Mouse (Mus musculus): ENCODE measurements around the gene Creb3l1.

Gene Creb3l1

GRCm38 (mm10) chr2:92024274-92024672 lies at the start of gene Creb3l1:
Gene Creb3l1, minus strand, starts transcription at chr2:92024502.
- DNase-seq (ENCODE audit: low spot score in 2 of 2), result peak in 1 of 2 experiments; percentile 16

- DNase-seq (ENCODE audit: low spot score in 2 of 2), result no peak
These were observed 46.8 kb upstream of the Creb3l1 start for GRCm38 (mm10) chr2:92071143-92071542.

- DNase-seq (ENCODE audit: low spot score in 2 of 2), result no peak
These were observed 45.3 kb upstream of the Creb3l1 start for GRCm38 (mm10) chr2:92069630-92070029.

- DNase-seq (ENCODE audit: low spot score in 2 of 2), result no peak
These were observed 43.3 kb upstream of the Creb3l1 start for GRCm38 (mm10) chr2:92067600-92067999.

- no peak for DNase-seq (ENCODE audit: low spot score in 2 of 2)
These were observed 42.6 kb upstream of the Creb3l1 start for GRCm38 (mm10) chr2:92066899-92067298.

GRCm38 (mm10) chr2:92065938-92066337 lies 41.6 kb upstream of the Creb3l1 start:
- DNase-seq (ENCODE audit: low spot score in 2 of 2), result no peak

- DNase-seq (ENCODE audit: low spot score in 2 of 2), result no peak
These were observed 41.1 kb upstream of the Creb3l1 start for GRCm38 (mm10) chr2:92065269-92065888.

GRCm38 (mm10) chr2:92063106-92063505 lies 38.8 kb upstream of the Creb3l1 start:
- DNase-seq (ENCODE audit: low spot score in 2 of 2), result no peak

GRCm38 (mm10) chr2:92061337-92061736 lies 37.0 kb upstream of the Creb3l1 start:
- DNase-seq (ENCODE audit: low spot score in 2 of 2), result no peak

- no peak for DNase-seq (ENCODE audit: low spot score in 2 of 2)
These were observed 36.0 kb upstream of the Creb3l1 start for GRCm38 (mm10) chr2:92060291-92060690.

GRCm38 (mm10) chr2:92059481-92060220 lies 35.3 kb upstream of the Creb3l1 start:
- peak; percentile 18 to 23 for DNase-seq (ENCODE audit: low spot score in 2 of 2)

- DNase-seq (ENCODE audit: low spot score in 2 of 2), result no peak
These were observed 34.6 kb upstream of the Creb3l1 start for GRCm38 (mm10) chr2:92058936-92059335.

GRCm38 (mm10) chr2:92058469-92058868 lies 34.2 kb upstream of the Creb3l1 start:
- peak; percentile 67 to 78 for DNase-seq (ENCODE audit: low spot score in 2 of 2)

- no peak for DNase-seq (ENCODE audit: low spot score in 2 of 2)
These were observed 32.5 kb upstream of the Creb3l1 start for GRCm38 (mm10) chr2:92056760-92057159.

- DNase-seq (ENCODE audit: low spot score in 2 of 2), result peak; percentile 37 to 53
These were observed 31.5 kb upstream of the Creb3l1 start for GRCm38 (mm10) chr2:92055831-92056236.

- peak; percentile 78 to 83 for DNase-seq (ENCODE audit: low spot score in 2 of 2)
These were observed 31.0 kb upstream of the Creb3l1 start for GRCm38 (mm10) chr2:92055101-92055813.

GRCm38 (mm10) chr2:92052754-92053153 lies 28.5 kb upstream of the Creb3l1 start:
- DNase-seq (ENCODE audit: low spot score in 2 of 2), result no peak

- DNase-seq (ENCODE audit: low spot score in 2 of 2), result no peak
These were observed 27.9 kb upstream of the Creb3l1 start for GRCm38 (mm10) chr2:92052188-92052587.

GRCm38 (mm10) chr2:92048034-92048690 lies 23.9 kb upstream of the Creb3l1 start:
- no peak for DNase-seq (ENCODE audit: low spot score in 2 of 2)

GRCm38 (mm10) chr2:92047601-92048000 lies 23.3 kb upstream of the Creb3l1 start:
- DNase-seq (ENCODE audit: low spot score in 2 of 2), result no peak

- DNase-seq (ENCODE audit: low spot score in 2 of 2), result no peak
These were observed 19.0 kb upstream of the Creb3l1 start for GRCm38 (mm10) chr2:92043285-92043684.

- no peak for DNase-seq (ENCODE audit: low spot score in 2 of 2)
These were observed 17.2 kb upstream of the Creb3l1 start for GRCm38 (mm10) chr2:92041538-92041937.
